Mouse (Mus musculus) left cerebral cortex, adult 2 months (tissue): ENCODE measurements around the gene Adamts9. TPM values are rescaled to one million over a fixed set of nuclear protein-coding genes. Genes with fewer than 3 reads are reported as not detected.

Source experiments
- DNase-seq, 2 experiments: peaks; one replicate each; pipeline ENCODE4 v3.0.0; 2021 to 2022; ENCODE audit warnings: low spot score in 2 of 2, mixed read lengths in 1 of 2; ENCODE audit errors: extremely low spot score in 1 of 2
- H3K27ac ChIP-seq: fragments of 200-600 bp; 2 replicates; pipeline ENCODE4 v1.8.1; 2022
- H3K4me3 ChIP-seq: fragments of 200-600 bp; 2 replicates; pipeline ENCODE4 v1.8.1; 2022
- CTCF ChIP-seq: fragments of 200-600 bp; IDR thresholded peaks from 2 replicates; pipeline ENCODE4 v1.8.1; 2022; ENCODE audit warnings: antibody characterized with exemption, mild to moderate bottlenecking, moderate library complexity
- intact Hi-C: fragments of 180-260 bp; cut with DNase I; formaldehyde crosslinking; loops from one replicate; pipeline ENCODE4 v1.15.1; 2025
- total RNA-seq, 2 experiments: library from RNA; stranded (reverse); gene quantifications; 2 replicates each; pipeline ENCODE4 v1.2.3; 2021

Adamts9 gene
- total RNA-seq, 2 experiments from 2014 or later, result 2.8 to 3.9 TPM

DNA sequence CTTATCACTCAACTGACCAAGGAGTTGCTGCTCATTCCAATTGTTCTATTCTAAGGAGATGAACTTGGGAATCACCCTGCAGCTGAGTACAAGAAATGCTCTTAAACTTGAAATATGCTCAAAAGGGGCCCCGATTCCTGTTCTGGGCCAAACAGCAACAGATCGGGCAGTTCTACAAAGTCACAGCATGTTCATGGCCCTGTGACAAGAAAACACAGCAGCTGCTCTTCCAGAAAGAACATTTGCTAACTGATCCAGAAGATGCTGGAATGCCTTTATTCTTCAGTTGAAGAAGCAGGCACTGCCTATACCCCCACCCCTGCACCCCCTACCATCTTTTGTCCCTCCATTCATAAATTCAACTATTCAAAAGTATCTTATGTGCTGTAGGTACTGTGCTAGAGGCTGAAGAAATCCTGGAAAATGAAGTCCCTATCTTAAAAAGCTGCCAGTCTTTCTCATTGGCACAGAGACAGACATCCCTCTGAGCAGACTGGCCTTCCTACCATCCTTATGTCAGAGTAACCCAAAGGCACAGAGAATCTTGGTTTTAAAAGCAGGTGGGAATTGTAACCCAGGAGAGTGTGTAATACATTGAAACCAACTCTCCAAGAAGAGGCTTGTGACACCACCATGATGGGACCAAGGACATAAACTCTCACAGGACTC is 130.5 kb downstream of the Adamts9 start:
- Histone ChIP-seq H3K4me3 (no peak overlapping the region), H3K27ac (no peak overlapping the region)
- DNase-seq, result no peak
- intact Hi-C loops, result no loop called here
- no peak for TF ChIP-seq CTCF

GRCm38 (mm10) chr6:92811566-92811965 is 131.7 kb downstream of the Adamts9 start:
- DNase-seq, result no peak
- Histone ChIP-seq H3K27ac (no peak overlapping the region), H3K4me3 (no peak overlapping the region)
- intact Hi-C loops, result no loop called here
- TF ChIP-seq CTCF, result no peak

- Histone ChIP-seq H3K27ac (no peak overlapping the region), H3K4me3 (no peak overlapping the region)
- intact Hi-C loops, result no loop called here
- TF ChIP-seq CTCF, result no peak
- no peak for DNase-seq
Measured at GRCm38 (mm10) chr6:92810628-92811027, 132.7 kb downstream of the Adamts9 start.

- DNase-seq, result no peak
- no peak for TF ChIP-seq CTCF
- H3K27ac ChIP-seq, result no peak overlapping the region
- no peak overlapping the region for H3K4me3 ChIP-seq
- intact Hi-C loops, result no loop called here
Measured at GRCm38 (mm10) chr6:92809818-92810217, 133.5 kb downstream of the Adamts9 start.

GRCm38 (mm10) chr6:92804254-92804971 is 138.9 kb downstream of the Adamts9 start:
- Histone ChIP-seq H3K4me3 (no peak overlapping the region), H3K27ac (no peak overlapping the region)
- no peak for TF ChIP-seq CTCF
- DNase-seq, result no peak
- intact Hi-C loops, result loop anchor here (5.0 kb wide), 1 partner anchor 138 kb away; the partner anchor contains the start of gene Adamts9

DNA sequence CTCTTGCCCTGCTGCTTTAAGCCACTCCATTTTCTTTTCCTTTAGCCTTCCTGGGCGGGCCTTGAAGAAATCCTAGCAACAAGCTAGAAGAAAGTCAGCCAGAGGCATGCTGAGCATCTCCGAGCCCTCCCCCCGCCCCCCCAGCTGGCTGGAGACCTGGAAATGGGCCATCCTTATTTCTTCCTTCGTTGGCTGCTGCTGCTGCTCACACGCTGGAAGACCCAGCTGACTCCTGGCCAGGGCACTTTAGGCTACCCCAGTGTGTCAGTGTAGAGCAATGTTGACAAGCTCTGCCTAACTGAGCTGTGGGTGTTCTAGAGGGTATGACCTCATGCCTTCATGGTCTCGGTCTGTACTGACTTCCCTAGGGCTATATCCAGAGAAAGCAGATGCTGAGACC is 140.1 kb downstream of the Adamts9 start:
- intact Hi-C loops, result loop anchor here (5.0 kb wide), 1 partner anchor 139 kb away; the partner anchor contains the start of gene Adamts9
- no peak for TF ChIP-seq CTCF
- no peak overlapping the region for H3K4me3 ChIP-seq
- no peak overlapping the region for H3K27ac ChIP-seq
- DNase-seq, result no peak

DNA sequence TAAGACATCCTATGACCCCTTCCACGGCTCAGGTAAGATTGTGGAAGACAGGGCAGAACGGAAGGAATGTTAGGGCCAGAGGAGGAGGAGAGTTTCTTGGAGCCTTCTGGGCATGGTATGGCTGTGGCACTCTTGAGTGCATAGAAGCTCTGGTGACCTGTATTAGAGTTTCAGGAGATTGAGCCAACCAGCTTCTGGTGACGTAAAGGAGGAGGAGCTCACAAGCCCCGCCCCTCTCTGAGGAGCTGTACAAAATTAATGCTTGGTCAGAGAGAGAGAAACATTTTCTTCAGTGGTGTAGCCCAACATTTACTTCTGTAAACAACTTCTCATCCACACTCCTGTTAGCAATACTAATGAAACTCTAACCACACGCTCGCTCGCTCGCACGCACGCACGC is 140.9 kb downstream of the Adamts9 start:
- H3K27ac ChIP-seq, result no peak overlapping the region
- intact Hi-C loops, result loop anchor here (5.0 kb wide), 1 partner anchor 140 kb away; the partner anchor contains the start of gene Adamts9
- no peak for TF ChIP-seq CTCF
- H3K4me3 ChIP-seq, result no peak overlapping the region
- DNase-seq, result no peak

DNA sequence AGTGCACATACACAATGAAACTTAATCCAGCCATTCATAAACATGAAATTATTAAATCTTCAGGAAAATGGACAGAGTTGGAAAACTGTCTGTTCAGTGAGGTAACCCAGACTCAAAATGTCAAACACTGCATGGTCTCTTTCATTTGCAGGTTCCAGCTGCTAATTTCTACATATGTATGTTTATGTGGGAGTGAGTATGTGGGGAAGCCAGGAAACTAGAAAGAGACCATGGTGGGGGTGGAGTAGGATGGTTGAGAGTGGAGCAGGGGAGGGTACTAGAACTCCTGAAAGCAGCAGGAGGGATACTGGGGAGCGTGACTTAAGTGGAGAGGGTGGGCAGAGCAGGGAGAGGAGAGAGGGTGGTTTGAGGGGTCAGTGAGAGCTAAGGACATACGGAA is 141.8 kb downstream of the Adamts9 start:
- intact Hi-C loops, result loop anchor here (5.0 kb wide), 1 partner anchor 141 kb away; the partner anchor contains the start of gene Adamts9
- DNase-seq, result no peak
- H3K27ac ChIP-seq, result no peak overlapping the region
- no peak overlapping the region for H3K4me3 ChIP-seq
- no peak for TF ChIP-seq CTCF

- H3K4me3 ChIP-seq, result no peak overlapping the region
- intact Hi-C loops, result no loop called here
- no peak for TF ChIP-seq CTCF
- no peak for DNase-seq
- no peak overlapping the region for H3K27ac ChIP-seq
Measured at GRCm38 (mm10) chr6:92793804-92794203, 149.5 kb downstream of the Adamts9 start.

GRCm38 (mm10) chr6:92787376-92787712 is 155.9 kb downstream of the Adamts9 start:
- Histone ChIP-seq H3K27ac (no peak overlapping the region), H3K4me3 (no peak overlapping the region)
- TF ChIP-seq CTCF, result peak; percentile 78
- intact Hi-C loops, result loop anchor here (1.0 to 10.0 kb wide), 4 partner anchors 155 to 1265 kb away; partner anchors contain the start of gene Adamts9
- peak; percentile 89 for DNase-seq

DNA sequence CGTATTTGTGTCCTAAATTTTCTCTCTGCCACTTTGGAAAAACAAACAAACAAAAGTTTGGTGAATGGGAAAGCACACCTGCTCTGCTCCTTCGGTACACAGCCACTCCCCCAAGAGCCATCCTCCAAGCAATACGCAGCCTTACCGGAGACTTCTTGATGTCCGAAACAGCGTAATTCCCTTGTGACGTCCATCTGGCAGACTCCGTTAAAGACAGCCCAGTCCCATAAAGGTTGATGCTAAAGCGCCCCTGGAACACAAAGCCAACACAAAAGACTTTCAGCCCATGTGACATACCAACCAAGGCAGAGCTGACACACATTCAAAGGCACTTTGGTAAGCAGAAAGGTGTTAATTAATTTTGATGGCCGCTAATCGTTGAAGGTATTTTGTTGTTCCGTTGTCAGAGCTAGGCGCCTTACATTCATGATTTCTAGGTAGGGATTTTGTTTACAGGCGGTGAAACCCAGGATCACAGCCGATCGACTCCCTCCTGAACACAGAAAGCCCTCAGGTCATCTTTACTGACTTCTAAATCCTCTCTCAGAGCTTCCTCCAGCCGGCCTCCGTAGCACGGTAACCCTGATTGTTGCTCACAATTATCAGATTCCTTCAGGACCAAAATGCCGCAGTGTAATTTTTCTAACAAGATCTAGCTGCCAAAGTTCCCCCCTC is 156.5 kb downstream of the Adamts9 start:
- no peak for DNase-seq
- TF ChIP-seq CTCF, result no peak
- Histone ChIP-seq H3K4me3 (peak overlapping the region; percentile 25), H3K27ac (no peak overlapping the region)
- intact Hi-C loops, result loop anchor here (1.0 to 10.0 kb wide), 4 partner anchors 156 to 1265 kb away; partner anchors contain the start of gene Adamts9

DNA sequence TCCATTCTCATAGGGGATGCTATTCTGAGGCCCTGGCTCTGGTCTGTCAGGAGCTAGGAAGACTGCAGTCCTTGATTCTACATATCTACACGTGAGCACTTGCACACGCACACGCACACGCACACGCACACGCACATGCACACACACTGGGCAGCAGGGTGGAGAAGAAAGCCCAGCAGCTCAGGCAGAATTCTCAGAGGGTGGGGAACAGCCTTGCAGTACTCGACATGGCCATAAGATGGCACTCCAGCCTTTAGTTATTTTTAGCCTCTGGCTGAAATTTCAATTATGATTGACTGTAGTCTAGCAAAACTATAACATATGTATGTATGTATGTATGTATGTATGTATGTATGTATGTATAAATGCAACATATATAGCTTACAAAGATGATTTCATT is 158.5 kb downstream of the Adamts9 start:
- intact Hi-C loops, result loop anchor here (1.0 to 10.0 kb wide), 4 partner anchors 759 to 1268 kb away; no protein-coding TSS in a partner anchor
- TF ChIP-seq CTCF, result peak; percentile 92

More for the DNA sequence above, 158.5 kb downstream of the Adamts9 start:
- Histone ChIP-seq H3K27ac (no peak overlapping the region), H3K4me3 (no peak overlapping the region)
- peak; percentile 37 to 63 for DNase-seq
